Mouse (Mus musculus): ENCODE results near the gene Gm13762.
"Not testable (repeated sequence)": the region's sequence is repeated elsewhere in the genome, so short reads cannot be mapped to it uniquely, and the experiment has no call there.

Gene Gm13762

DNA sequence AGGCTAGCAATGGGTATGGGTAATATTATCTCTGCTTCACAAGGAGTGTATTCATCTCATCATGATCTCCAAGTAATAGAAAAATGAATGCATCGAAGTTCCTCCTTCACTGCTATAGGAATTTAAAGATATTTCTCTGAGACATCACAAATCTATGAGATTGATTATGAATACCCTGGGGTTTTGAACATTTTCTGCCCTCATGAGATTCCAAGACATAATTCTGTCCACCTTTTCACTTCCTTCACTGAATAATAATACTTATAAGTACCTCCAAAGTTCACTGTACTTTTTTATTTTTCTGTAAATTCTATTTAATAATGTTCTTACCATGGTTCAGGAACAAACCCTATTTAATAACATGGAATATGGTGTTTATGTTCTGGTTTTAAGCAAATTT, at the start of gene Gm13762:
Gene Gm13762, minus strand, starts transcription at position 101 of the 400 bp plus-strand sequence.
- DNase-seq: no peak

DNA sequence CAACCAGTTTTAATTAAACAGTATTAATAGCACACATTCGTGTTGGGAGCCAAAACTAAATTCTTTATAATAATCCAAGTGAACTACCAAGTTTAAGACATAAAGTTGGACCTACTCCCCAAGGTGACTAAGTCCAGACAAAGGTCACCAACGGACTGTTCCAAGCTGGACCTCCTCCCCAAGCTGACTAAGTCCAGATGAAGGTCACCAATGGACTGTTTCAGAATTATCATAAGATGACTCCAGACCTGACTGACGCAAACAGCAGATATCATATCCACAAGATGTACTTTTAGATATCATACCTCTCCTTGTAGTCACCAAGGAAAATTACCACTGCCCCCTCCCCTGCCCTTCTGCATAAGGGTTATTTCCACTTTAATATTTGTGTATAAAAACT, 41.4 kb upstream of the Gm13762 start:
- not testable (repeated sequence) for DNase-seq

DNA sequence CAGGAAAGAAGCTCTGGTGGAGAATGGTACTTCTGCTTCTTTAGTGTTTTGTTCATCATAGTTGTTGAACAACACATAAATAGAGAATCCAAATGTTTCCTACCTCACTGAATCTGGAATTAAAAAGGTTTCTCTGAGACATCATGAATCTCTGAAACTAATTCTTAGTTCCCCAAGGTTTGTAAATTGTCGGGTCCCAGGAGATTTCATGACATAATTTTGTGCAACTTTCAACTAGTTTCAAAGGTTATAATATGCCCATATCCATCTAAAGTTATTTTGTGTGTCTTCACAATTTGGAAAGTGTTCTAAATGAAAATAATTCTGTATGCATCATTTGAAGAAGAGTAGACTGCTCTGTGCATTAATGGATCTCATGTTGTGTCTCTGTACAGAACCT, 38.2 kb upstream of the Gm13762 start, which contains the start of gene Olfr1216:
Gene Olfr1216, minus strand, starts transcription at position 101 of the 400 bp plus-strand sequence.
- no peak for DNase-seq

DNA sequence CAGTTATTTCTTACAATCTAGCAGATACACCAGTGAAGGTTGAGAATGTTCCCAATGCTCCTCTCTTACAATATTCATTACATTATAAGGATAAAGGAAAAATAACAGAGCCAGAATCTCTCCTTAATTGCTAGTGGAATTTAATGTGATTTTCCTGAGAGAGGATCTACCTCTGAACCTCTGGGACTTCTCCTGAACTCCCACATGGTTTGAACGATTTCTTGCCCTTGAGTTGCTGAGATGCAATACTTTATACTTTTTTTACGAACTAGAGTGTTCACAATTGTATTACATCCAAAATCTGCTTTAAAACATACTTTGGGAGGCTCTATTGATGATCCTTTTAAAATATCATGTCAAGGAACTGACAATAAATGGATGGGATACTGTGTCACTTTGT, 26.8 kb upstream of the Gm13762 start, which contains the start of gene Olfr1215:
Gene Olfr1215, minus strand, starts transcription at position 101 of the 400 bp plus-strand sequence.
- DNase-seq: no peak

DNA sequence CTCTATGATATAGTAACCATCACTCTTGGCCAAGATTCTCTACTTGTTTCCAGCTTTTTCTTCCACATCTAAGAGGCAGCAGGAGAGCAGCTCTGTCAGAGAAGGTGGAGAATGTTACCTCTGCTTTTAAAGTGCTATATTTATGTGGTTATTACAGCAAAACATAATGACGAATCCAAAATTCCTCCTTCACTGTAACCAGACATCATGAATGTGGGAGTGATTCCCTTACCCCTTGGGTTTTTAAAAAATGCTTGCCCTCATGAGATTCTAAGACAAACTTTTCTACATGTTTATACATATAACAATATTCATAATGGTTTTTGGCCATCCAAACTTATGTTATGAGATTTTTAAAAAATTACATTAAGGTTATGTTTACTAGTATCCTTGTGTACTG, 12.5 kb upstream of the Gm13762 start, which contains the start of gene Olfr1214:
Gene Olfr1214, minus strand, starts transcription at position 101 of the 400 bp plus-strand sequence.
- no peak for DNase-seq

DNA sequence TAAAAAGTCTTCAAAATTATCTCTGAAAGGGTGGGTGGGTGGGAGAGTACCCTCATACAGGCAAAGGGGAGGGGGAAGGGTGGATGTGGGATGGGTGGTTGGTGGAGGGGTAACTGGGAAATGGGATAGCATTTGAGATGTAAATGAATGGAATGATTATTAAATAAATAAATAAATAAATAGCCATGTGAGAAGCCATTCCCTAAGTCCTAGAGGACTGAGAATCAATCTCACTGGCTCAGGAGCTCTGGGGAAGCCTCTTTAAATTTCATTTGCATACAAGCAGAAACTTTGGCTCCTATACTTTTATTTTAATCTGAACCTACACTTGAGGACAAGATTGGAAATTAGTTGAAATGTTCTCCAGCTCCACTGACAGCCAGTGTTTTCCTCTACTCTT, 26.4 kb downstream of the Gm13762 start, which contains the start of gene Olfr1212:
Gene Olfr1212, plus strand, starts transcription at position 301 of the 400 bp plus-strand sequence.
- no peak for DNase-seq

DNA sequence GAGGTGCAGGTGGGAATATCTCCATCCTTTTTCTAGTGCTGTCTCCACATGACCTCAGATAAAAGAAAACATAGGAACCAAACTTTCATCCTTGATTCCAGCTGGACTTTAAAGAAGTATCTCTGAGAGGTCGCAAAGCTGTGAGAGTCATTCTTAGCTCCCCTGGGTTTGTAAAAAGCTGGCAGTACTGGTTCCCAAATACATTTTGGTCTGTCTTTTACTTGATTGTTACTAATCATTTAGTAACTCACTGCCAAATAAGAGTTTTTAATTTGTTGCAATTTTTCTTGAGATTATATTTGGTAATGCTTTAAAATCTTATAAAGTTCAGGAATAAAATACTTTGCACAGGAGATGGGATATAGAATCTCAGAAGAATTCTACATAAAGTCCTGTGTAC, 42.1 kb downstream of the Gm13762 start, which contains the start of gene Olfr1211:
Gene Olfr1211, minus strand, starts transcription at position 101 of the 400 bp plus-strand sequence.
- no peak for DNase-seq
